Mouse (Mus musculus): ENCODE results near the gene Vmn2r74.

Gene Vmn2r74

DNA sequence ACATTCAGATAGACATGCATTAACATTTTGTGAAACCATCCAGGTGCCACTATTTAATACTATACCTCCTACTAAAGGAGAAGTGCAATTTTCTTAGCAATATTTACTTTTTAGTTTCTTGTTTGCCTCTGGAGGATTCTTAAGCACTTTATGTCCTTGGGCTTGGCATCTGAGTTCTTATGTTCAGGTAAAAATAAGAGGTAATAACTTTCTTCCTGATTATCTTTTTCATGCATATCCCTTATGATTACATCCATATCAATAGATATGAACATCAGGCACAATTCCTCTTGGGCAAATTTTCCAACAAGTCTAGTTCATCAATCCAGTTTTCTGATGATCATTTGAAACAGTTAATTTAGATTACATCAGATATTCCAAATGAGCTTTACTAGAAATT is at the start of gene Vmn2r74:
Vmn2r74 (minus strand) TSS at position 101 of the 400 bp plus-strand sequence.
- DNase-seq = no peak

GRCm38 (mm10) chr7:86007533-86007932 is 46.1 kb upstream of the Vmn2r74 start:
- DNase-seq = no peak

Measured in kidney, adult 11 months (tissue).